Mouse (Mus musculus): Measurements from ENCODE around the gene Fkbp11. TPM values are rescaled to one million over a fixed set of nuclear protein-coding genes. Genes with fewer than 3 reads are reported as not detected.
"Not testable (repeated sequence)": the region's sequence is repeated elsewhere in the genome, so short reads cannot be mapped to it uniquely, and the experiment has no call there.

Fkbp11 gene
- total RNA-seq (2021), result 1 to 10 TPM; 4.7 to 7.2 TPM

- peak; percentile 40 for DNase-seq (ENCODE audit: low spot score)
- intact Hi-C loops (cut with DNase I), result no loop called here
Observed at GRCm38 (mm10) chr15:98727443-98728321, at the start of gene Fkbp11. Fkbp11 (minus strand) TSS chr15:98728198.

GRCm38 (mm10) chr15:98777762-98778161 lies 49.8 kb upstream of the Fkbp11 start, which contains the start of gene Wnt10b:
Wnt10b (minus strand) TSS chr15:98778150.
- intact Hi-C loops (cut with DNase I), result no loop called here
- DNase-seq (ENCODE audit: low spot score), result no peak

- no peak for DNase-seq (ENCODE audit: low spot score)
- intact Hi-C loops (cut with DNase I), result no loop called here
Observed at GRCm38 (mm10) chr15:98777005-98777616, 49.1 kb upstream of the Fkbp11 start.

GRCm38 (mm10) chr15:98776280-98777004 lies 48.4 kb upstream of the Fkbp11 start:
- DNase-seq (ENCODE audit: low spot score), result no peak
- intact Hi-C loops (cut with DNase I), result no loop called here

- DNase-seq (ENCODE audit: low spot score), result no peak
- intact Hi-C loops (cut with DNase I), result no loop called here
Observed at GRCm38 (mm10) chr15:98775533-98775932, 47.5 kb upstream of the Fkbp11 start.

- intact Hi-C loops (cut with DNase I), result no loop called here
- no peak for DNase-seq (ENCODE audit: low spot score)
Observed at GRCm38 (mm10) chr15:98774096-98774495, 46.1 kb upstream of the Fkbp11 start.

- intact Hi-C loops (cut with DNase I), result no loop called here
- no peak for DNase-seq (ENCODE audit: low spot score)
Observed at GRCm38 (mm10) chr15:98772511-98773211, 44.7 kb upstream of the Fkbp11 start.

- intact Hi-C loops (cut with DNase I), result no loop called here
- DNase-seq (ENCODE audit: low spot score), result no peak
Observed at GRCm38 (mm10) chr15:98771813-98772425, 43.9 kb upstream of the Fkbp11 start.

- intact Hi-C loops (cut with DNase I), result no loop called here
Observed at GRCm38 (mm10) chr15:98768259-98768658, 40.3 kb upstream of the Fkbp11 start.

GRCm38 (mm10) chr15:98765929-98766328 lies 37.9 kb upstream of the Fkbp11 start:
- no peak for DNase-seq (ENCODE audit: low spot score)
- intact Hi-C loops (cut with DNase I), result no loop called here

More at GRCm38 (mm10) chr15:98768259-98768658, 40.3 kb upstream of the Fkbp11 start:
- no peak for DNase-seq (ENCODE audit: low spot score)

GRCm38 (mm10) chr15:98762670-98763529 lies 34.9 kb upstream of the Fkbp11 start, which contains the start of gene Arf3:
Arf3 (minus strand) TSS chr15:98763214.
- intact Hi-C loops (cut with DNase I), result no loop called here

GRCm38 (mm10) chr15:98762201-98762621 lies 34.2 kb upstream of the Fkbp11 start:
- intact Hi-C loops (cut with DNase I), result no loop called here
- DNase-seq (ENCODE audit: low spot score), result peak; percentile 69

More at GRCm38 (mm10) chr15:98762670-98763529, 34.9 kb upstream of the Fkbp11 start, which contains the start of gene Arf3:
- peak; percentile 92 for DNase-seq (ENCODE audit: low spot score)

GRCm38 (mm10) chr15:98754125-98754524 lies 26.1 kb upstream of the Fkbp11 start:
- no peak for DNase-seq (ENCODE audit: low spot score)
- intact Hi-C loops (cut with DNase I), result no loop called here

GRCm38 (mm10) chr15:98753021-98753423 lies 25.0 kb upstream of the Fkbp11 start:
- DNase-seq (ENCODE audit: low spot score), result no peak
- intact Hi-C loops (cut with DNase I), result no loop called here

GRCm38 (mm10) chr15:98749093-98749492 lies 21.1 kb upstream of the Fkbp11 start:
- no peak for DNase-seq (ENCODE audit: low spot score)
- intact Hi-C loops (cut with DNase I), result no loop called here

GRCm38 (mm10) chr15:98747296-98747695 lies 19.3 kb upstream of the Fkbp11 start:
- intact Hi-C loops (cut with DNase I), result no loop called here

GRCm38 (mm10) chr15:98746344-98746965 lies 18.5 kb upstream of the Fkbp11 start:
- intact Hi-C loops (cut with DNase I), result no loop called here
- DNase-seq (ENCODE audit: low spot score), result no peak

More at GRCm38 (mm10) chr15:98747296-98747695, 19.3 kb upstream of the Fkbp11 start:
- DNase-seq (ENCODE audit: low spot score), result no peak

- DNase-seq (ENCODE audit: low spot score); intact Hi-C loops (cut with DNase I): not testable (repeated sequence)
Observed at GRCm38 (mm10) chr15:98743863-98744262, 15.9 kb upstream of the Fkbp11 start.

Measured in heart, postnatal 25 days (tissue).